Mouse (Mus musculus) lung, postnatal 4 days (tissue): ENCODE data around the gene Atp6ap2.
"Not testable (repeated sequence)": the region's sequence is repeated elsewhere in the genome, so short reads cannot be mapped to it uniquely, and the experiment has no call there.

ENCODE experiments used
- DNase-seq, 2 experiments: peaks; one replicate each; pipeline ENCODE4 v3.0.0; 2021

Gene Atp6ap2

DNA sequence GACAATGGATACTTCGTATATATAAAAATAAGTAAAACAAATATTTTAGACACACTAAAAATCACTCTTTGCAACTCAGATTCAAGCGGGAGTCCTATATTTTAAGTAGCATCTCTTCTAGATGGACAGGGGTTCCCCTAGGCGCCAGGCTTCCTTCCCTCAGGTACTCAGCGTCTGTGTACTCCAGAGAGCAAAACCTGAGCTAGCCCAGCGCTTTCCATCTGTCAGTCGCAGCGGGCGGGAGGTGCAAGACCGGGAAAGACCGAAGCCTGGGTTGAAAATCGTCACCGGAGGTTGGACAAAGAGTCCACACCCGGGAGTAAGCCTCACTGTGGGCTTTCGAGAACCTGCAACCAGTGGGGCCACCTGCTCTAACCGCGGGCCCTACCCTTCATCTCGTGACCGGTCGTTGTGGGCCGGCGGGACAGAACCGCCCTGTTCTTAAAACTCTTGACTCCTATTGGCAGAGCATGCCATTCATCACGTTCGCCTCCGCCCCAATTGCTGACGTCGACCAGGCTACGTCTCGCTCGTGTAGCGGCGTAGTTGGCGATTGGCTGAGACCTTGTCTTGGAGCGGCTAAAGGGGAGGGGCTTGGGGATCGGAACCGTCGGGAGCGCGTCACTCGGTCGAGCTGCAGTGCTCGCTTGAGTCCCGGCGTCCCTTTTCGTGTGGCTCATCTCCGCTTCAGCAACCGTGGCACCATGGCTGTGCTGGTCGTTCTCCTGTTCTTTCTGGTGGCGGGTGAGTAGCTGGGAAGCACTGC is at the start of gene Atp6ap2:
TSS of gene Atp6ap2 (plus strand) at position 610 of the 766 bp plus-strand sequence.
- peak; percentile 93 to 95 for DNase-seq

DNA sequence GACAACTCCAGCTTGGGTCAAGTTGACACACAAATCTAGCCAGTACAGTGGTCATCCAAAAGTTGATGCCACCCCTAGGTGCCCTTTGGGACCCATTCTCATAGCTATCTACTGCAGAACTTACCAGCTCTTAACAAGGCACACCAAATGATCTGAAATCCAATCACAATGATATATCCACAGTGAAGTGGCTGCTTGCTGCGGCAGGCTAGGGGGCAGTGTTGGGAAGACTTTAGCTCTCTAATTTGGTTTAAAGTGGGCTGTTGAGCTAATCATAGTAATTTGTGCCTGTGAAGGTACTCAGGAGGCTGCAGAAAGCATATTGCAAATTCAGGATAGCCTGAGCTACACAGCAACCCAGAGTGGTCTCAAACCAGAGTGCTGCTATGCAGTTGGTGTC is 43.2 kb upstream of the Atp6ap2 start:
- no peak for DNase-seq

- DNase-seq: no peak
Measured at GRCm38 (mm10) chrX:12557086-12557485, 30.5 kb upstream of the Atp6ap2 start.

DNA sequence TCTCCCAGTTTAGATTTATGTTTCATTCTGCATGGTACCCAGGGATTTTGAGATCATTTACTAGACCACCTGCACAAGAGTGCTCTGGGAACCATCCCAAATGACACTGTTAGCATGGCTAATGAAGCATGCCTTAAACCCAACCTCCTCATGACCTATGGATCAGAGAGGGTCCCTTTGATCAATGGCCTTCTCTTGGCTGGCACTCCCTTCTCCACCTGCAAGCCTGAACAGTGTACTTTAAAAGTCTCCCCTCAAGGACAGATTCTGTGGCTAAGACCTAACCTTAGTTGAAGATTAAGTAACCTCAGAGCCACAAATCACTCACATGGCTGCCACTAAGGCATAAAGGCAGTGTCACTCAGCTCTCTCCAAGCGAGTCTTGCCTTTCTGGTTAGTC is 16.2 kb upstream of the Atp6ap2 start:
- no peak for DNase-seq

DNA sequence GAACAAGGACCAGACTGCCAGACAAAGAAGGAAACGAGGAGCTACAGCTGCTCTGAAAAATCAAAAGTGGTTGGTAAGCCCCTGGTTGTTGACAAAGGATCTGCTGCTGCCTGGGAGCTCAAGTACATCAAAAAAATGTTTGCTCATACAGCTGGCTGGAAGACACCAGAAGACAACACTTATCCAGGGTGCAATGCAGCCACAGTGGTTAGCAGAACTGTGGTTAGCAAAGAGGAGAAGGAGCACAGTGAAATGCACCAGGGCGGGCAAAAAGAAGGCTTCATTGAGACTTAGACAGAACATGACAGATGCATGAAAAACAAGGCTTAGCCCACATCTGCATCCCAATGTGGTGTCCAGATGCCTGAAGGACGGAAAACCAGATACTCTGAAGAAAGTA is 9.7 kb upstream of the Atp6ap2 start:
- DNase-seq: no peak

DNA sequence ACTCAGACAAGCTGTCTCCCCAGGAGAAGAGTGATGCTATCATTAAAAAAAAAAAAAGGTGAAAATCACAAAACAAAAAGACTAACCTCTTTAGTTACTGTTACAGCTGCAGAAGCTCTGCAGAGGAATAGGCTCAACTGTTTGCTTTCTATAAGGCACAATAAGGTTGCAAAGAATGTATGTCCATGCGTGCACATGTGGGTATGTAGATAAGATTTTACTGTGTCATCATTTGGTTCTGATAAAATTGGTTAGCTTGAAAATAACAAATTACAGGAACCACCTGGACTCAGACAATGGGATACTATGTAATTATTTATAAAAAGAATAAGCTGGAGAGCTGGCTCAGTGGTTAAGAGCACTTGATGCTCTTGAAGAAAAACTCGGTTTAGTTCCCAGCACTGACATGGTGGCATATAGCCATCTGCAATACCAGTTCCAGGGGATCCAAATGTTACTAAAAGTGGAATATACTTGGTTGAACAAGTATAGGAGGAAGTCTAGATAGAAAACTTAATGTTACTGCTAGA is 9.2 kb upstream of the Atp6ap2 start:
- no peak for DNase-seq

DNA sequence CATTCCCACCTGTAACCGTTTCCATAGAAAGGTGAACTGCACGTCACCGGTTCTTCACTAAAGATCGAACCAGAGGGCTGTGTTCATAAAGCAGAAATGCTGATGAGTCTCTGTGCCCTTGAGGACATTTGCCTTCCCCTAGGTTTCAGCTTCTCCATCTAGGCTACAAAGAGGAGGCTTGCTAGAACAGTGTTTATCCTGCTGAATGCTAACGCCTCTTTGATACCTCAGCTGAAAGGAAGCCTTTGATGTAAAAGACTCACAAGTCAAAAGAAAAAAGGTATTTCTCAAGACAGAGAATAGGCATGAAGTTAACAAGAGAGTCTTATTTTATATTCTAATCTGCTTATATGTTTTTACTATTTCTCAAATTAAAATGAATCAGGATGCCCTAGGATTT is 4.3 kb upstream of the Atp6ap2 start:
- no peak for DNase-seq

DNA sequence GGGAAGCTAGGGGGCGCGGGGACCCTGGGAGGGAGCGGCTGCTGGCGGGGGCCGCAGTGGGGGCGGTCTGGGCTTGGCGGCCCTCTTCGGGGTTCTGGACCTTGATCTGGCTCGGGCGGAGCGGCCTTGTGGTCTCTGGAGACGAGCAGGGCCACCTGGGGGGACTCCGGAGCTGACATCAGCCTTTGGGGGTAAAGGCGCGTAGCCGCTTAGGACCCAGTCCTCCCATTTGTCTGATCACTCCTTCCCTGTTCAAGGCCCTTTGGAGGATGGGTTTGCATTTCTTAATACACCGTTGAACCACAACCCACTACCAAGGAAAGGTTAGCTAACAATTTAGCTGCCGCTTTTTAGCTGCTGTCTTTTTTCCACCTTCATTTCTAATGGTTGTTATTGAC is 356 bp downstream of the Atp6ap2 start:
- no peak for DNase-seq

GRCm38 (mm10) chrX:12591401-12591943 is 3.9 kb downstream of the Atp6ap2 start:
- no peak for DNase-seq

- DNase-seq: peak; percentile 8 to 20
Measured at GRCm38 (mm10) chrX:12592011-12592410, 4.4 kb downstream of the Atp6ap2 start.

GRCm38 (mm10) chrX:12593824-12594223 is 6.2 kb downstream of the Atp6ap2 start:
- no peak for DNase-seq

- DNase-seq: not testable (repeated sequence)
Measured at GRCm38 (mm10) chrX:12610541-12610940, 22.9 kb downstream of the Atp6ap2 start.

DNA sequence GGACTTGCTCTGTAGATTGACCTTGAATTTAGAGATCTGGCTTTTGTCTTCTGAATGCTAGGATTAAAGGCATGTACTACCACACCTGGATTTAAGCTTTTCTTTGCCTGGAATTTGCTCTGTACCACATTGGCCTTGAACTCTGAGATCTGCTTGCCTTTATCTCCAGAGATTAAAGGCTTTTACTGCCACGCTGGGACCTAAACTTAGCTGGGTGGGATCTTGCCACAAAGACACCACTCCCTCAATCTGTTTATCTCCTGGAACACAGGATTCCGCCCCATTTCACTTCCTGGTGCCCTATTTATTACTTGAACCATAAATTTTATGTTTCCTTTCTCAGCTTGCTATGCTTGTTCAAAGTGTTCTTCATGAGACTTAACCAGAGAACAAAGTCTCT is 23.6 kb downstream of the Atp6ap2 start:
- DNase-seq: no peak

GRCm38 (mm10) chrX:12612360-12612759 is 24.8 kb downstream of the Atp6ap2 start:
- DNase-seq: not testable (repeated sequence)

DNA sequence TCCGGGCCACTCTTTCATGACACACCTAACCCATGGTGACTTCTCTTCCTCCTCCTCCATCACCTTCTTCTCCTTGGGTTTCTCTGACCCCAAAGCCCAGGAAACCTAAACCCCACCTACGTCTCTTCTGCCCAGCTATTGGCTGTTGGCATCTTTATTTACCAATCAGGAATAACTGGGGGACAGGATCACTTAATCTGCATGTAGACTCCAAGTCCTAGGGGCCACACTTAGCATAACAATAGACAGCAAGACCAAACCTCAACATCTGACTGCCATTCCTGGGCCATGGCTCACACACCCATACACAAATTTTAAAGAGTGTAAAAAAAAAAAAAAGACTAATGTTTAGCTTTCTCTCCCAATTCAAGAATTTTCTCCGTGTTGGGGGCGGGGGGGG is 37.5 kb downstream of the Atp6ap2 start:
- DNase-seq: no peak

- no peak for DNase-seq
Measured at GRCm38 (mm10) chrX:12644976-12645375, 57.4 kb downstream of the Atp6ap2 start.

DNA sequence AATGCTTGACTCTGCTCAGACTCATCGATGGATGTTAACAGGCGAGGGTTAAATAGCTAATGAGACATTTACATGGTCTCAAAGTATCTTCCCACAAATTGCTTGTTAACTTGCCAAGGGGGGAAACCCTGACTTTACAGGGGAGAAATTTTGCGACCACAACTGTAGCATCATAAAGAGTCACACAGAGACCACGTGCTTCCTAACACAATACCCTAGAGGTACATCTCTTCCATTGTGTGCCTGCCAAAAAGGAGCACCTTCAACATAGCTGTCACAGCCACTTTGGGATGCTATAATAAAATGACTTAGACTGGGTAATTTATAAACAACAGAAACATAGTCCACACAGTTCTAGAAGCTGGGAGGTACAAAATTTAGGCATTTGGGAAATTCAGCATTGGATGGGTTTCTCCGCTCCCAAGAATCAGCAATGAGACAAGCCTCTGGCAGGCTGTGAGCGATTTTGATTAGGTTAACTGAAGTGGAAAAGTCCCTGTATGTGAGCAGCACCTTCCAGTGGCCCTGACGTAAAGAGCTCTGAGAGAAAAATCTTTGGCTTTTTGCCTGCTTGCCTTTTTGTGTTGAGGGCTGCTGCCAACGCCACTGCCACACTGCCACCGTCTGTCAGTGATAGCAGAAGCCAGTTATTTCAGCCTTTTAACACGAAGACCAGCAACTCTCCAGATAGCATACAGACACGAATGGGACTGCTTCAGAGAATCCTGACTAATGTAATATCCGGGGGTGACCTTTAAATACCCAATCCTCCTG is 58.1 kb downstream of the Atp6ap2 start:
- DNase-seq: no peak

DNA sequence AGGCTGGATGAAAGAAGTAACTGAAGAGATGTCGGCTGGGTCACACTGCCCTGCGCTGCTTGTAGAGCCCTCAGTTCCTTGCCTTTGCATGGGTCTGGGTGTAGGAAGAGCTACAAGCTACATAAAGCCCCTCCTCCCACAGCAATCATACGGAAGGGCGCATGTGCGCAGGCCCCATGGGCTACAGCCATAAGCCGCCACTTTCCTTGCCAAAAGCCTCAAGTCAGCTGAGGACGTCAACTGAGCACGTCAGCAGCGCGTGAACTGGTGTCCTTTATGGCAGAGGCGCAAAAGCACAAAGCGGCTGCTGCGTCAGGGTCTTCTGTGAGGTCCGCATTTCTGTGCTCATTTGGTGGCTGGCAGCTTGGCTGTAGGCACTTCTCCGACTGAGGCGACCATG is 64.3 kb downstream of the Atp6ap2 start:
- DNase-seq: no peak

DNA sequence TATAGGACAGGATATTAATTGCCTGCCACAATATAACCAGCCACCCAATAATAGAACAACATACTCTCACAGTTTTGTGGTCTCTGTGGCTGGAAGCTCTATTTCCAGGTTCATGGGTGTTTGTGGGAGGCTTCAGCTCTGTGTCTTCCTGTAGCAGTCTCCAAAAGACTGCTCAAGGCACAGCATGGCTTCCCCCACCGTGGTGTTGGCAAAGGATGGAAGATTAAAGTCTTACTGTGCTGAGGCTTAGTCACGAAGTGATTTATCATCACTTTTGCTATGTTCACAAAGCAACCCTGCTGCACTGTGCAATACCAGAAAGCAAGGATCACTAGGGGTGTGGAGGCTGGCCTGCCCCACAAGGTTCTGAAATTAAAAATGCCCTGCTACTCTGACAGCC is 66.3 kb downstream of the Atp6ap2 start:
- no peak for DNase-seq
